Mouse (Mus musculus): ENCODE measurements around the gene Eif4g1. TPM values are rescaled to one million over a fixed set of nuclear protein-coding genes. Genes with fewer than 3 reads are reported as not detected.
A peak's percentile ranks its signal among the peaks of the same experiment; 100 is the strongest.
"Not testable (repeated sequence)": the region's sequence is repeated elsewhere in the genome, so short reads cannot be mapped to it uniquely, and the experiment has no call there.

Gene Eif4g1
- 177 and 188 TPM in 2 replicates for polyA plus RNA-seq (2015; fragmentation: Nextera tagmentation; extraction: Ambion mirVana)

GRCm38 (mm10) chr16:20668013-20668412 lies at the start of gene Eif4g1:
Gene Eif4g1, plus strand, starts transcription at chr16:20668313.
- not testable (repeated sequence) for ATAC-seq (ENCODE audit: insufficient number of reproducible peaks, low FRiP score, low TSS enrichment, low read depth); H3K4me1 ChIP-seq; H3K27me3 ChIP-seq; H3K4me3 ChIP-seq (replicated peaks); H3K9ac ChIP-seq; H3K27ac ChIP-seq (replicated peaks); H3K4me2 ChIP-seq (replicated peaks); H3K9me3 ChIP-seq (replicated peaks)
- peaks cover 14% of the 10 kb centered on the region for H3K36me3 ChIP-seq
- WGBS, result 98% methylated on average over 5 of the region's 6 CpGs

- ATAC-seq (ENCODE audit: insufficient number of reproducible peaks, low FRiP score, low TSS enrichment, low read depth), result peak; percentile 58
- H3K9ac ChIP-seq, result no peak overlapping the region
These were observed 48.3 kb upstream of the Eif4g1 start for GRCm38 (mm10) chr16:20619541-20620398.

GRCm38 (mm10) chr16:20620399-20620735 lies 47.7 kb upstream of the Eif4g1 start:
- Histone ChIP-seq H3K4me3 (replicated peaks) (peak overlapping the region; percentile 69), H3K4me2 (replicated peaks) (peak overlapping the region; percentile 99), H3K4me1 (peaks cover 34% of the 10 kb centered on the region), H3K27ac (replicated peaks) (no peak overlapping the region), H3K9me3 (replicated peaks) (no peaks in the 10 kb centered on the region), H3K36me3 (no peaks in the 10 kb centered on the region), H3K9ac (no peak overlapping the region), H3K27me3 (peaks cover 27% of the 10 kb centered on the region)
- WGBS, result 2% methylated on average over 9 of the region's 9 CpGs
- ATAC-seq (ENCODE audit: insufficient number of reproducible peaks, low FRiP score, low TSS enrichment, low read depth), result no peak

More at GRCm38 (mm10) chr16:20619541-20620398, 48.3 kb upstream of the Eif4g1 start:
- Histone ChIP-seq H3K27me3 (peaks cover 27% of the 10 kb centered on the region), H3K4me1 (peaks cover 34% of the 10 kb centered on the region), H3K4me3 (replicated peaks) (peak overlapping the region; percentile 69), H3K9me3 (replicated peaks) (no peaks in the 10 kb centered on the region), H3K4me2 (replicated peaks) (peak overlapping the region; percentile 99), H3K27ac (replicated peaks) (no peak overlapping the region), H3K36me3 (no peaks in the 10 kb centered on the region)
- WGBS, result 2% methylated on average over 81 of the region's 83 CpGs

- 0% methylated on average over 32 of the region's 32 CpGs for WGBS
- H3K27ac ChIP-seq (replicated peaks), result 0 out of 2 replicates have a peak overlapping the region, but pooled peaks have one; percentile 17
- peak overlapping the region; percentile 37; the same call in 1 of the 2 replicates for H3K9ac ChIP-seq
- no peaks in the 10 kb centered on the region for H3K9me3 ChIP-seq (replicated peaks)
- H3K27me3 ChIP-seq, result peaks cover 27% of the 10 kb centered on the region
- H3K4me1 ChIP-seq, result peaks cover 34% of the 10 kb centered on the region
- peak overlapping the region; percentile 99 for H3K4me2 ChIP-seq (replicated peaks)
- no peak for ATAC-seq (ENCODE audit: insufficient number of reproducible peaks, low FRiP score, low TSS enrichment, low read depth)
- no peaks in the 10 kb centered on the region for H3K36me3 ChIP-seq
- H3K4me3 ChIP-seq (replicated peaks), result peak overlapping the region; percentile 69
These were observed 47.3 kb upstream of the Eif4g1 start for GRCm38 (mm10) chr16:20620751-20621190.

GRCm38 (mm10) chr16:20621191-20621990 lies 46.7 kb upstream of the Eif4g1 start, which contains the start of gene Camk2n2:
Gene Camk2n2, minus strand, starts transcription at chr16:20621287.
- Histone ChIP-seq H3K9me3 (replicated peaks) (no peaks in the 10 kb centered on the region), H3K27me3 (peaks cover 27% of the 10 kb centered on the region), H3K27ac (replicated peaks) (peak within 1 kb of the TSS; percentile 44; the same call in 1 of the 2 replicates), H3K4me2 (replicated peaks) (peak within 1 kb of the TSS; percentile 99), H3K4me3 (replicated peaks) (peak within 1 kb of the TSS; percentile 69), H3K36me3 (no peaks in the 10 kb centered on the region), H3K4me1 (peaks cover 34% of the 10 kb centered on the region), H3K9ac (peak within 1 kb of the TSS; percentile 37; the same call in 1 of the 2 replicates)
- peak; percentile 59 for ATAC-seq (ENCODE audit: insufficient number of reproducible peaks, low FRiP score, low TSS enrichment, low read depth)
- under 1% methylated on average over 75 of the region's 92 CpGs for WGBS

- H3K36me3 ChIP-seq, result no peaks in the 10 kb centered on the region
- 1% methylated on average over 35 of the region's 37 CpGs for WGBS
- peak overlapping the region; percentile 44; the same call in 1 of the 2 replicates for H3K27ac ChIP-seq (replicated peaks)
- H3K4me3 ChIP-seq (replicated peaks), result peak overlapping the region; percentile 69
- H3K27me3 ChIP-seq, result peaks cover 27% of the 10 kb centered on the region
- H3K9ac ChIP-seq, result peak overlapping the region; percentile 37; the same call in 1 of the 2 replicates
- peak overlapping the region; percentile 99 for H3K4me2 ChIP-seq (replicated peaks)
- ATAC-seq (ENCODE audit: insufficient number of reproducible peaks, low FRiP score, low TSS enrichment, low read depth), result peak; percentile 49; the same call in 1 of the 2 replicates
- no peaks in the 10 kb centered on the region for H3K9me3 ChIP-seq (replicated peaks)
- peaks cover 34% of the 10 kb centered on the region for H3K4me1 ChIP-seq
These were observed 46.0 kb upstream of the Eif4g1 start for GRCm38 (mm10) chr16:20621991-20622685.

GRCm38 (mm10) chr16:20623211-20623610 lies 44.9 kb upstream of the Eif4g1 start:
- 40% methylated on average over 2 of the region's 2 CpGs for WGBS
- Histone ChIP-seq H3K36me3 (no peaks in the 10 kb centered on the region), H3K27ac (replicated peaks) (no peak overlapping the region), H3K4me3 (replicated peaks) (no peak overlapping the region), H3K4me1 (peaks cover 34% of the 10 kb centered on the region), H3K9me3 (replicated peaks) (no peaks in the 10 kb centered on the region), H3K27me3 (peaks cover 28% of the 10 kb centered on the region), H3K9ac (no peak overlapping the region), H3K4me2 (replicated peaks) (no peak overlapping the region)
- ATAC-seq (ENCODE audit: insufficient number of reproducible peaks, low FRiP score, low TSS enrichment, low read depth), result no peak

GRCm38 (mm10) chr16:20628871-20629391 lies 39.2 kb upstream of the Eif4g1 start:
- peaks cover 13% of the 10 kb centered on the region; the same call in 1 of the 2 replicates for H3K4me1 ChIP-seq
- H3K9ac ChIP-seq, result no peak overlapping the region
- H3K4me2 ChIP-seq (replicated peaks), result peak overlapping the region; percentile 92; the same call in 1 of the 2 replicates
- H3K27ac ChIP-seq (replicated peaks), result no peak overlapping the region
- H3K36me3 ChIP-seq, result 0 out of 2 replicates have a peak, but pooled peaks cover 4% of the 10 kb centered on the region
- H3K27me3 ChIP-seq, result peaks cover 12% of the 10 kb centered on the region; the same call in 1 of the 2 replicates
- H3K9me3 ChIP-seq (replicated peaks), result no peaks in the 10 kb centered on the region
- H3K4me3 ChIP-seq (replicated peaks), result peak overlapping the region; percentile 55
- 39% methylated on average over 11 of the region's 11 CpGs for WGBS
- no peak for ATAC-seq (ENCODE audit: insufficient number of reproducible peaks, low FRiP score, low TSS enrichment, low read depth)

- Histone ChIP-seq H3K27me3 (peaks cover 11% of the 10 kb centered on the region; the same call in 1 of the 2 replicates), H3K9ac (peak within 1 kb of the TSS; percentile 47), H3K4me2 (replicated peaks) (peak within 1 kb of the TSS; percentile 92), H3K4me3 (replicated peaks) (peak within 1 kb of the TSS; percentile 55), H3K9me3 (replicated peaks) (no peaks in the 10 kb centered on the region), H3K27ac (replicated peaks) (0 out of 2 replicates have a peak within 1 kb of the TSS, but pooled peaks have one; percentile 3), H3K36me3 (0 out of 2 replicates have a peak, but pooled peaks cover 4% of the 10 kb centered on the region), H3K4me1 (peaks cover 13% of the 10 kb centered on the region; the same call in 1 of the 2 replicates)
- ATAC-seq (ENCODE audit: insufficient number of reproducible peaks, low FRiP score, low TSS enrichment, low read depth), result peak; percentile 51
- WGBS, result 7% methylated on average over 54 of the region's 54 CpGs
These were observed 38.1 kb upstream of the Eif4g1 start, which contains the start of gene Ece2 for GRCm38 (mm10) chr16:20629731-20630634. Gene Ece2, plus strand, starts transcription at chr16:20629828.

Data from embryonic facial prominence, embryonic 15.5 days (tissue).